Mouse (Mus musculus) liver, embryonic 11.5 days (tissue): ENCODE results near the gene Efna5. TPM values are rescaled to one million over a fixed set of nuclear protein-coding genes. Genes with fewer than 3 reads are reported as not detected.

Experiments used
- ATAC-seq: fragments of 200-750 bp; cut with Nextera tagmentation; replicated peaks from 2 replicates; pipeline ENCODE4 v1.8.0; 2017; ENCODE audit warnings: moderate number of reproducible peaks, mild to moderate bottlenecking, moderate TSS enrichment, moderate library complexity; ENCODE audit not compliant: low FRiP score
- DNase-seq: peaks from one replicate; pipeline ENCODE4 v3.0.0-alpha.2; 2017; ENCODE audit warnings: low spot score
- H3K27ac ChIP-seq: fragments of 300-500 bp; sonication (generic); 2 replicates; pipeline ENCODE4 v1.5.1; 2014; ENCODE audit warnings: mild to moderate bottlenecking, low read depth, low read length, control low read depth
- H3K27me3 ChIP-seq: fragments of 300-500 bp; sonication (generic); replicated peaks from 2 replicates; pipeline ENCODE4 v1.6.1; 2014; ENCODE audit warnings: low read length, mixed read lengths; ENCODE audit not compliant: control insufficient read depth, insufficient read depth
- H3K36me3 ChIP-seq: fragments of 300-500 bp; sonication (generic); 2 replicates; pipeline ENCODE4 v1.6.1; 2014; ENCODE audit warnings: mild to moderate bottlenecking, low read length, moderate library complexity, mixed read lengths; ENCODE audit not compliant: control insufficient read depth, insufficient read depth
- H3K4me1 ChIP-seq: fragments of 300-500 bp; sonication (generic); replicated peaks from 2 replicates; pipeline ENCODE4 v1.6.1; 2014; ENCODE audit warnings: low read length, mixed read lengths; ENCODE audit not compliant: control insufficient read depth, insufficient read depth
- H3K4me2 ChIP-seq: fragments of 300-500 bp; sonication (generic); 2 replicates; pipeline ENCODE4 v1.6.1; 2014; ENCODE audit warnings: mild to moderate bottlenecking, control low read depth, moderate library complexity
- H3K4me3 ChIP-seq: fragments of 300-500 bp; sonication (generic); 2 replicates; pipeline ENCODE4 v1.5.1; 2014; ENCODE audit warnings: low read depth, low read length, control low read depth
- H3K9ac ChIP-seq: fragments of 300-500 bp; sonication (generic); 2 replicates; pipeline ENCODE4 v1.6.1; 2014; ENCODE audit warnings: low read depth, low read length, control low read depth
- H3K9me3 ChIP-seq: fragments of 300-500 bp; sonication (generic); 2 replicates; pipeline ENCODE4 v1.6.1; 2016; ENCODE audit warnings: low read length, inconsistent platforms, mixed read lengths; ENCODE audit not compliant: control insufficient read depth
- WGBS: fragments of 180-500 bp; shearing (Covaris S2); extraction: QIAGEN DNeasy Blood & Tissue Kit; methylation state at CpG from one replicate; pipeline ENCODE4 v1.1.7; 2014; 5-methylcytosine and 5-hydroxymethylcytosine counted together
- polyA plus RNA-seq: library from polyadenylated mRNA; unstranded; fragments of >200 nt; fragmentation: Nextera tagmentation; extraction: Ambion mirVana; gene quantifications from 2 replicates; pipeline ENCODE4 v1.2.1, GENCODE M21; 2014

The Efna5 gene
- polyA plus RNA-seq, 1 experiment from 2014 or later, result 11.8 TPM

DNA sequence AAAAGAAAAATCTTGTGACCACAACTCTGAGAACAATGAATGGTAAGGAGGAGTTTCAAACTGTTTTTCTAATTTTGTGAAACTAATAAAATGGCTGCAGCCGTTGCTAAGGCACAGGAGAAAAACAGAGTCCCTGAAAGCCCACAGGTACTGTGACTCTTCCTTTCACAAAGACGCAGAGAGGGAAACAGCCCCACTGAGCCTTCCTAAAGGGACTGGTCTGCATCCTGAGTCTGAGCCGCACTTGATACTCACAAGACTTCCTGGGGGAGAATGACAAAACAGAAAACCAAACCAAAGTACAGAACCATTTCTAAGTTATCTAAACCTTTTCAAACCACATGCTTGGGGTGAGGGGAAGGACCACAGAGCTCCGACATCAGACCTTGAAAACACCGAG lies 277.5 kb downstream of the Efna5 start:
- Histone ChIP-seq H3K27ac (no peak overlapping the region), H3K9me3 (no peaks in the 10 kb centered on the region), H3K4me1 (no peaks in the 10 kb centered on the region), H3K27me3 (no peaks in the 10 kb centered on the region), H3K4me3 (no peak overlapping the region), H3K4me2 (no peak overlapping the region), H3K36me3 (no peaks in the 10 kb centered on the region; the same call in 1 of the 2 replicates), H3K9ac (no peak overlapping the region)
- WGBS, result 46% methylated on average over 5 of the region's 5 CpGs
- ATAC-seq, result no peak
- no peak for DNase-seq

DNA sequence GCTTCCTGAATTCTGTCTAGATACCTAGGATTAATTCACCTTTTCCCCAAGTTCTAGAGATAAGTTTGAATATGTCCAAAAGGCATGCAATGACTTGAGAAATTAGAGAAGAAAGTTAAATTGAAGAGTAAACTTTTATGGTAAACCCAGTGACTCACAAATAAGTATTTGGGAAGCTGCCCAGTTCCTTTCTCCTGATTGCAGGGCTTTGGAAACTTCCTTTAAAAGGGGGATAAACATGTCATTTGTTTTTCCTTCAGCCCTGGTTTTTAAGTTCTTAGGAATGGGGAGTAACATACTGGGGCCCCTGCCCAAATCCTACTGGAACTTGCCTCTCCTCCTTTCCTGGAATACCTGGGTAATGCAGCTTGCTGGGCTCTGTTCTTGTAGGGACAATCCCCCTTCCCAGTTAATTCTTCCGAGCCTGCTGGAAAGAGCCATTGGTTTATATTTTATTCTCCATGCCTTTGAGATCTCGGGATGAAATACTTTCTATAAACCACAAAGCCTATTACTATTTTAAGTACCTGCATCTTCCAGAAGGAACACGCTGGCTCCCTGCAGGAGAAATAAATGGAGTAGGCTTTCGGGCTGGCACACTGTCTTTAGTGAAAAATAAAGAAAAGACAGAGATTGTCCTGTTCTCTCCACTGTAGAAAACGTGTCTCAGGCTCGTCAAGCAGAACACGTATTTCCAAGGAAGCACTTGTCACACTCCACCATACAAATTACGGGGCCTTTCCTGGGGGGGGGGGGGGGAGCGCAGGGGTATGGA lies 282.2 kb downstream of the Efna5 start:
- no peak overlapping the region for H3K4me2 ChIP-seq
- H3K9ac ChIP-seq, result no peak overlapping the region
- H3K9me3 ChIP-seq, result no peaks in the 10 kb centered on the region
- 72% methylated on average over 9 of the region's 9 CpGs for WGBS
- H3K27ac ChIP-seq, result no peak overlapping the region
- no peak for ATAC-seq
- no peak for DNase-seq
- H3K4me3 ChIP-seq, result no peak overlapping the region
- no peaks in the 10 kb centered on the region for H3K4me1 ChIP-seq
- H3K36me3 ChIP-seq, result no peaks in the 10 kb centered on the region; the same call in 1 of the 2 replicates
- H3K27me3 ChIP-seq, result no peaks in the 10 kb centered on the region

- Histone ChIP-seq H3K27me3 (no peaks in the 10 kb centered on the region), H3K36me3 (no peaks in the 10 kb centered on the region), H3K9me3 (no peaks in the 10 kb centered on the region), H3K4me3 (no peak overlapping the region), H3K9ac (no peak overlapping the region), H3K4me1 (no peaks in the 10 kb centered on the region), H3K4me2 (no peak overlapping the region), H3K27ac (no peak overlapping the region)
- 54% methylated on average over 5 of the region's 5 CpGs for WGBS
- DNase-seq (no peak), ATAC-seq (no peak)
These were observed 288.6 kb downstream of the Efna5 start for GRCm38 (mm10) chr17:62592436-62593074.

DNA sequence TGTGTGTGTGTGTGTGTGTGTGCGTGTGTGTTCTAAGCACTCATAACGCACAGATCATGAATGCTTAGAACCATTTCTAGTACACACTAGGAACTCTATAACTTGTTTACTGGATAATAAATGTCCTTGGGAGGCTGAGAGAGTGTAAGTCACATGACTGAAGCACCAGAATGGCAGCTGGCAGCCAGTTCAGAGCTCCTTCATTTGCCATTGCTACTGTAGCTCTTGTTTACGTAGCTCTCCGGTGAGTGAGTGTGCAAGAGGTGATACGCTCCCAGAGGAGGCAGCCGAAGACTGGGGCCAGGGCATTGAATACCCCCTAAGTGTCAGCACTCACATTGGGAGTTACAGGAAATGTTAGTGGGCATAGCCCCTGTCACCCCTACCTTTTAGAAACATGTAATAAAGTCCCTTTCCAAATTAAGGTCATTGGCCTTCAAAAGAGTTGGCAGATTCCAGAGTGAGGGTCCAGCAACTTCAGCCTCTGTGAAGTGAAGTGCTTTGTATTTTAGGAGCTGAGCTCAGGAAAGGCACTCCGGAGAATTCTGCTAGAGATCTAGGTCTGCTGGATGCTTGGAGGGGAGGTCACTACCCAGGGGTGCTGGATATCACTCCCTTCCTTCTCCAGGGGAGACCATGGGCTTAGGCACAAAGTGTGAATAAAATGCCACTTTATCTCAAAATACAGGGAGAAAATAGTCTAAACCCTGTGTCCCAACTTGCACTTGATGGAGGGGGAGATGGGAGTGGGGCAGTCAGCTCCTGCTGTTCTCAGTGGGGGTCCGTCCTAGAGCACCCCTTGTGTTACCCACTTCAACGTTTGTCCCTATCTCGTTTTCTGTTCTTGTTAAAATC lies 289.3 kb downstream of the Efna5 start:
- Histone ChIP-seq H3K27me3 (no peaks in the 10 kb centered on the region), H3K9ac (no peak overlapping the region), H3K27ac (no peak overlapping the region), H3K4me2 (no peak overlapping the region), H3K9me3 (no peaks in the 10 kb centered on the region), H3K4me3 (no peak overlapping the region), H3K36me3 (no peaks in the 10 kb centered on the region), H3K4me1 (no peaks in the 10 kb centered on the region)
- no peak for ATAC-seq
- no peak for DNase-seq
- WGBS, result 68% methylated on average over 10 of the region's 10 CpGs

DNA sequence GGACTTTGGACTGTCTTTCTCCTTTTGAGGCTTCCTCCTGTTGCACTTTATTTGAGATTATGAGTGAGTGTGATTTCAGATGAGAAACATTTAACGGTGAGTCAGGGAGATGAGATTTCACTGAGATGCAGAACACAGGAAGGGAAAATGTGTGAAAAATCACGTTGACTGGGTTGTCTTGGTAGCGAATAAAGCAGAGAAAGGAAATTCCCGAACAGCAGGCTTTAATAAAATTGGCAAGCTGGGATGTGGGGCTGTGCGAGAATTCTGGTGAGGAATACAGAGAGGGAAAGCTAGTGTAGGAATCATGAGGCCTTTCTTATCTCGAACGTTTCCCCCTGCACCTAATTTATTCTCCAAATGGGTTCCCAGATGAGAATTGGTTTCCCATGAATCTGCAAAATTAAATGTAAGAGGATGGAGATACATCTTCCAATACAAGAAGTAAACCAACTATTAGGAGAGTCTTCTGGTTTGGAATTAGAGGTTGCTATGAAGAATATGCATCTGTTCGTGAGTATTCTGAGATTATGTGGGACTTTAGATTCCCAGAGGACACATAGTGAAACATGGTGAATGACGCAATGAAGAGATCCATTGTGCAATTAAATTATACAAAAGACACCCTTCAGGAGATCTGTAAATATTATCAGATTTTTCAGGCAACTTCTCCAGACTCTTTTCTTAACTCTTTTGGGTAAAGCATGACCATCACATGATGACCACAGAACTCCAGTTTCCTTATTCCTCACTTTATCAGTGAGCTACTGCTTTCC lies 290.2 kb downstream of the Efna5 start:
- no peak overlapping the region for H3K27ac ChIP-seq
- H3K27me3 ChIP-seq, result no peaks in the 10 kb centered on the region
- no peak overlapping the region for H3K4me2 ChIP-seq
- 74% methylated on average over 9 of the region's 9 CpGs for WGBS
- no peaks in the 10 kb centered on the region for H3K9me3 ChIP-seq
- H3K4me1 ChIP-seq, result no peaks in the 10 kb centered on the region
- no peak overlapping the region for H3K4me3 ChIP-seq
- no peak for ATAC-seq
- no peak overlapping the region for H3K9ac ChIP-seq
- H3K36me3 ChIP-seq, result no peaks in the 10 kb centered on the region
- DNase-seq, result no peak

DNA sequence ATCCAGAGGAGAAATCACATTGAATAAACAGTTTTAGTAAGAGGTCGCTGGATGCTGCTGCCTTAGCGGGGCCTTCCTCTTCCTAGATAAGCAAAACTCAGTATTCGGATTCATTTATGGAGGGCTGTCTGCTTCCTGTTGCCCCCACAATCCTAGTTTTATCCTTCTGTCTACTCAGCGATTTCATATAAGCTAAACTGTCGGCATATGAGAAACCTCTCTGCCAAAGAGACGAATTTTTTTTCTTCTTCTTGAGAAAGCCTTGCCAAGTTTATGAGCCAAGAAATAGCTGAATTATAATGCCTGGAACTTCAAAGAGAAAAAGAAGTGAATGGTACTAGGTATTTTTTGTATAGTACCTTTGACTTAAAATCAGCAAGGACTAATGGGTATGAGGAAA lies 301.0 kb downstream of the Efna5 start:
- no peaks in the 10 kb centered on the region for H3K36me3 ChIP-seq
- no peak overlapping the region for H3K4me3 ChIP-seq
- DNase-seq (no peak), ATAC-seq (no peak)
- no peaks in the 10 kb centered on the region for H3K27me3 ChIP-seq
- no peak overlapping the region for H3K9ac ChIP-seq
- no peaks in the 10 kb centered on the region for H3K4me1 ChIP-seq
- WGBS, result 69% methylated on average over 6 of the region's 6 CpGs
- no peak overlapping the region for H3K4me2 ChIP-seq
- no peaks in the 10 kb centered on the region for H3K9me3 ChIP-seq
- H3K27ac ChIP-seq, result no peak overlapping the region

GRCm38 (mm10) chr17:62579618-62580017 lies 301.5 kb downstream of the Efna5 start:
- no peak for ATAC-seq
- no peaks in the 10 kb centered on the region for H3K36me3 ChIP-seq
- 83% methylated on average over 6 of the region's 6 CpGs for WGBS

More at GRCm38 (mm10) chr17:62579618-62580017, 301.5 kb downstream of the Efna5 start:
- H3K9ac ChIP-seq, result no peak overlapping the region
- no peaks in the 10 kb centered on the region for H3K27me3 ChIP-seq
- DNase-seq, result no peak
- no peak overlapping the region for H3K4me3 ChIP-seq
- H3K4me1 ChIP-seq, result no peaks in the 10 kb centered on the region
- H3K9me3 ChIP-seq, result no peaks in the 10 kb centered on the region
- no peak overlapping the region for H3K27ac ChIP-seq
- H3K4me2 ChIP-seq, result no peak overlapping the region
